Mouse (Mus musculus): ENCODE data around the gene Gm20715. TPM values are rescaled to one million over a fixed set of nuclear protein-coding genes. Genes with fewer than 3 reads are reported as not detected.
"Not testable (repeated sequence)": the region's sequence is repeated elsewhere in the genome, so short reads cannot be mapped to it uniquely, and the experiment has no call there.

The Gm20715 gene
- polyA plus RNA-seq (2012) = not detected in 2 replicates

DNA sequence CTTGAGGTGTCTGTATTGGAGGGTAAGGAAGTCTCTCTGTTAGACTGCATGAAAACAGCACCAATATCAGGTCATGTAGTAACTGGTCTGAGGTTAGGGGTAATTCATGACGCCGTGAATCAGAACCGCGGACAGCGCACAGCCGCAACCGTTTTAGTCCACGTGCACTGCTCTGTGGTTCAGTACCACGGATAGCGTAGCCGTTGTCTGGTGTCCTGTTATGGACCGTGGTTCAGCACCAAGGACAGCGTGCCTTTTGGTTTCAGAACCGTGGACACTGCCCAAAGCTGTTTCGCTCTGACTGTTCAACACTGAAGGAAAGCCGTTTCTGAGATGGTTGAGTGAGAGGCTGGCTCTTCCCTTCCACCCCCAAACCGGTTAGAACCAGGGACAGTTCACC is at the start of gene Gm20715:
Gene Gm20715 (plus strand): TSS at position 235 of the 400 bp plus-strand sequence.
- no peaks in the 10 kb centered on the region for H3K9me3 ChIP-seq (ENCODE audit: control insufficient read depth, low read length)

GRCm38 (mm10) chr7:6360477-6361060 is 49.5 kb upstream of the Gm20715 start:
- no peaks in the 10 kb centered on the region for H3K27me3 ChIP-seq (ENCODE audit: control insufficient read depth)
- peaks cover 8% of the 10 kb centered on the region for H3K9me3 ChIP-seq (ENCODE audit: control insufficient read depth, low read length)
- no peak for TF ChIP-seq TAL1 (IDR thresholded peaks at IDR 0.05; ENCODE audit: low read length)
- no peak for TF ChIP-seq GATA1 (IDR thresholded peaks at IDR 0.05; ENCODE audit: low read length)
- peaks cover 51% of the 10 kb centered on the region for H3K4me1 ChIP-seq (ENCODE audit: control insufficient read depth)
- H3K4me3 ChIP-seq (replicated peaks) = no peak overlapping the region
- no peaks in the 10 kb centered on the region; the same call in 1 of the 2 replicates for H3K36me3 ChIP-seq (ENCODE audit: control insufficient read depth)

More for the DNA sequence above, at the start of gene Gm20715:
- no peaks in the 10 kb centered on the region for H3K36me3 ChIP-seq (ENCODE audit: control insufficient read depth)
- H3K27me3 ChIP-seq (ENCODE audit: control insufficient read depth) = no peaks in the 10 kb centered on the region
- no peak within 1 kb of the TSS for H3K4me3 ChIP-seq (replicated peaks)
- H3K4me1 ChIP-seq (ENCODE audit: control insufficient read depth) = no peaks in the 10 kb centered on the region
- TF ChIP-seq GATA1 (IDR thresholded peaks at IDR 0.05; ENCODE audit: low read length) (no peak), TAL1 (IDR thresholded peaks at IDR 0.05; ENCODE audit: low read length) (no peak)

- no peaks in the 10 kb centered on the region; the same call in 1 of the 2 replicates for H3K36me3 ChIP-seq (ENCODE audit: control insufficient read depth)
- no peaks in the 10 kb centered on the region for H3K27me3 ChIP-seq (ENCODE audit: control insufficient read depth)
- TF ChIP-seq GATA1 (IDR thresholded peaks at IDR 0.05; ENCODE audit: low read length) (no peak), TAL1 (IDR thresholded peaks at IDR 0.05; ENCODE audit: low read length) (no peak)
- peak overlapping the region; percentile 71 for H3K4me3 ChIP-seq (replicated peaks)
- H3K9me3 ChIP-seq (ENCODE audit: control insufficient read depth, low read length) = peaks cover 8% of the 10 kb centered on the region
- H3K4me1 ChIP-seq (ENCODE audit: control insufficient read depth) = peaks cover 56% of the 10 kb centered on the region
Observed at GRCm38 (mm10) chr7:6361756-6362155, 48.3 kb upstream of the Gm20715 start.

DNA sequence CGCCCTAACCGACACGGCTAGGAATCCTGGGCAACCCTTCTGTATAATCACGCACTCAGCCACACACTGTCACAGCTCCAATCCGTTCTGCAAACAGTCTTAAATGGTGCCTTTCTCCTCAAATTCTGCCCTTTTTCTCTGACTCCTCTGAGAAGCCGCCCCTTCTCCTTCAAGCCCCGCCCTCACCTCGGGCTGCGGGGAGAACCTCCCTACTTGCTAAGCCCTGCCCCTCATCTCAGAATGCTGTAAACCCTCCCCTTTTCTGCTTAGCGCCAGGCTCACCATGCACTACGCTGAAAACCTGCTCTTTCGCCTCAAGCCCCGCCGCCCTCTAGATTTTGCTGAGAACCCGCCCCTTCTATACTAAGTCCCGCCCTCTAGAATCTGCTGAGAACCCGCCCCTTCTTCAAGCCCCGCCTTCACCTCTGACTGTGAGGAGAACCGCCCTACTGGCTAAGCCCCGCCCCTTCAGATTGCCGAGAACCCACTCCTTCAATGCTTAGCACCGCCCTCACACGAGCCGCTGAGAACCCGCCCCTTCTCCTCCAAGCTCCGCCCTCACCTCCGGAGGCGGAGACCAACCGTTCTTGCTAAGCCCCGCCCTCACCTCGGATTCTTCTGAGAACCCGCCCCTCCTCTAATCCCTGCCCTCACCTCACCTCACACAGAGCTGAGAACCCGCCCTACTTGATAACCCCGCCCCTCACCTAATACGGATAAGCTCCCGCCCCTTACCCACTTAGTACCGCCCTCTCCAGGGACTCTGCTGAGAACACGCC is 47.6 kb upstream of the Gm20715 start:
- no peak for TF ChIP-seq TAL1 (IDR thresholded peaks at IDR 0.05; ENCODE audit: low read length)
- TF ChIP-seq GATA1 (IDR thresholded peaks at IDR 0.05; ENCODE audit: low read length) = no peak
- peaks cover 8% of the 10 kb centered on the region for H3K9me3 ChIP-seq (ENCODE audit: control insufficient read depth, low read length)
- H3K4me1 ChIP-seq (ENCODE audit: control insufficient read depth) = peaks cover 63% of the 10 kb centered on the region
- no peaks in the 10 kb centered on the region; the same call in 1 of the 2 replicates for H3K36me3 ChIP-seq (ENCODE audit: control insufficient read depth)
- H3K4me3 ChIP-seq (replicated peaks) = peak overlapping the region; percentile 71
- no peaks in the 10 kb centered on the region for H3K27me3 ChIP-seq (ENCODE audit: control insufficient read depth)

- peaks cover 68% of the 10 kb centered on the region for H3K4me1 ChIP-seq (ENCODE audit: control insufficient read depth)
- TF ChIP-seq TAL1 (IDR thresholded peaks at IDR 0.05; ENCODE audit: low read length) (no peak), GATA1 (IDR thresholded peaks at IDR 0.05; ENCODE audit: low read length) (no peak)
Observed at GRCm38 (mm10) chr7:6363047-6363488, 47.0 kb upstream of the Gm20715 start, which contains the start of gene Zfp78. Zfp78 (plus strand) TSS chr7:6363280.

GRCm38 (mm10) chr7:6364761-6365160 is 45.3 kb upstream of the Gm20715 start:
- Histone ChIP-seq H3K27me3 (ENCODE audit: control insufficient read depth) (no peaks in the 10 kb centered on the region), H3K4me1 (ENCODE audit: control insufficient read depth) (peaks cover 76% of the 10 kb centered on the region), H3K4me3 (replicated peaks) (no peak overlapping the region), H3K36me3 (ENCODE audit: control insufficient read depth) (no peaks in the 10 kb centered on the region; the same call in 1 of the 2 replicates), H3K9me3 (ENCODE audit: control insufficient read depth, low read length) (peaks cover 8% of the 10 kb centered on the region)
- TF ChIP-seq GATA1 (IDR thresholded peaks at IDR 0.05; ENCODE audit: low read length) = no peak
- TF ChIP-seq TAL1 (IDR thresholded peaks at IDR 0.05; ENCODE audit: low read length) = no peak

More at GRCm38 (mm10) chr7:6363047-6363488, 47.0 kb upstream of the Gm20715 start, which contains the start of gene Zfp78:
- Histone ChIP-seq H3K27me3 (ENCODE audit: control insufficient read depth) (no peaks in the 10 kb centered on the region), H3K9me3 (ENCODE audit: control insufficient read depth, low read length) (peaks cover 8% of the 10 kb centered on the region), H3K36me3 (ENCODE audit: control insufficient read depth) (no peaks in the 10 kb centered on the region; the same call in 1 of the 2 replicates), H3K4me3 (replicated peaks) (peak within 1 kb of the TSS; percentile 71)

DNA sequence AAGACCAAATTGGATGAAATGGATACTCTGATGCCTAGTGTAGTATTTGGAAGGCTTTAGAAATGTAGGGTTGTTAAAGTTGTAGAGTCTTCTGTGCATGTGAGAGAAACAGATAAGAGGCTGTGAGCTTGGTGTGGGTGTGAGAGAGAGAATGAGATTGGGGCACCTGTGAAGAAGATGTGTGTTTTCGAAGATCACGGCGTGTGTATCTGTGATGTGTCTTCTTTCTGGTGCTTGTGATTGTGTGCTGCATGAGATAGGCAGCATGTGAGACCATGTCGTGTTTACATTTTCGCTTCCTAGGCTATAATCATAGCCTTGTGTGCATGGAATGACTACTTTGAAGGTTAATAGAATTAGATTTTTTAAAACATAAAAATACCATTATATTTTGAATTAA is 42.9 kb upstream of the Gm20715 start:
- peaks cover 56% of the 10 kb centered on the region for H3K4me1 ChIP-seq (ENCODE audit: control insufficient read depth)
- H3K36me3 ChIP-seq (ENCODE audit: control insufficient read depth) = no peaks in the 10 kb centered on the region; the same call in 1 of the 2 replicates
- no peak overlapping the region for H3K4me3 ChIP-seq (replicated peaks)
- peaks cover 8% of the 10 kb centered on the region for H3K9me3 ChIP-seq (ENCODE audit: control insufficient read depth, low read length)
- no peaks in the 10 kb centered on the region for H3K27me3 ChIP-seq (ENCODE audit: control insufficient read depth)
- no peak for TF ChIP-seq TAL1 (IDR thresholded peaks at IDR 0.05; ENCODE audit: low read length)
- TF ChIP-seq GATA1 (IDR thresholded peaks at IDR 0.05; ENCODE audit: low read length) = no peak

- peaks cover 47% of the 10 kb centered on the region for H3K4me1 ChIP-seq (ENCODE audit: control insufficient read depth)
Observed at GRCm38 (mm10) chr7:6368146-6368545, 41.9 kb upstream of the Gm20715 start.

GRCm38 (mm10) chr7:6369460-6369859 is 40.6 kb upstream of the Gm20715 start:
- TF ChIP-seq GATA1 (IDR thresholded peaks at IDR 0.05; ENCODE audit: low read length) (no peak), TAL1 (IDR thresholded peaks at IDR 0.05; ENCODE audit: low read length) (no peak)
- Histone ChIP-seq H3K9me3 (ENCODE audit: control insufficient read depth, low read length) (peaks cover 4% of the 10 kb centered on the region), H3K4me3 (replicated peaks) (no peak overlapping the region), H3K27me3 (ENCODE audit: control insufficient read depth) (no peaks in the 10 kb centered on the region), H3K4me1 (ENCODE audit: control insufficient read depth) (peaks cover 34% of the 10 kb centered on the region), H3K36me3 (ENCODE audit: control insufficient read depth) (no peaks in the 10 kb centered on the region; the same call in 1 of the 2 replicates)

More at GRCm38 (mm10) chr7:6368146-6368545, 41.9 kb upstream of the Gm20715 start:
- not testable (repeated sequence) for H3K4me3 ChIP-seq (replicated peaks); H3K9me3 ChIP-seq (ENCODE audit: control insufficient read depth, low read length); H3K36me3 ChIP-seq (ENCODE audit: control insufficient read depth); H3K27me3 ChIP-seq (ENCODE audit: control insufficient read depth)

Measured in erythroblast, embryonic 14.5 days (primary cell).